ENCODE assay signal across 9 mouse cellular contexts in the genomic region with DNA sequence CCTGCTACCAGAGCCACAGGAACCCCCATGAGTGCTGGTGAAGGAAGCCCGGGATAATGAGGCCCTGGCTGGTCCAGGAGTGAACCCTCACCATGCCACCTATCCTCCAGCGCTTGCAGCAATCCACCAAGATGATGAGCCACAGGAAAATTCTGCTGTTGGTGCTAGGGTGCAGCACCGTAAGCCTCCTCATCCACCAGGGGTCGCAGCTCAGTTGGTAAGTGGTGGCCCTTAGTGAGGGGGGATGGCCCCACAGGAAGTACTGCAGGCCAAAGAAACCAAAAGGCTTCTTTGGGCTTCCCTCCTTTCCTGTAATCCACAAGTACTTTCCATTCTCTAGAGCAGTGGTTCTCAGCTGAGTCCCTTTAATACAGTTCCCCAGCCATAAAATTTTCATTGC. TPM values are rescaled to one million over a fixed set of nuclear protein-coding genes. Genes with fewer than 3 reads are reported as not detected.
A peak's percentile ranks its signal among the peaks of the same experiment; 100 is the strongest.
DNase-seq lines count a peak whose midpoint lies in the region; ATAC-seq and TF ChIP-seq lines count a peak whose summit lies in the region.
"Had no signal": no experiment of that assay in that cellular context is flagged by ENCODE, and none has a peak within 500 bp of the region (broad histone marks: within the 10 kb centered on the region; RNA-seq: fewer than 3 reads in every experiment).

No protein-coding gene starts in this region.

- no peak for ATAC-seq in G1E (ENCODE audit: extremely low read depth, insufficient number of reproducible peaks, low FRiP score, poor library complexity, severe bottlenecking)
- 0 out of 2 replicates have a peak, but pooled peaks have one; percentile 32 for ATAC-seq in embryonic facial prominence, embryonic 14.5 days (ENCODE audit: low read depth)
- no peak for ATAC-seq in limb, embryonic 11.5 days (ENCODE audit: insufficient number of reproducible peaks, low FRiP score, low TSS enrichment, low read depth)

- TF ChIP-seq CTCF in layer of hippocampus, adult 2 months (conservative IDR thresholded peaks at IDR 0.05) = peak; percentile 80
- peak; percentile 54; the same call in 1 of the 2 replicates for TF ChIP-seq CTCF in G1E (IDR thresholded peaks at IDR 0.05; ENCODE audit: low read depth, low read length)

- H3K27me3 ChIP-seq in G1E (ENCODE audit: insufficient read depth, low read length) = peaks cover 36% of the 10 kb centered on the region
- H3K27me3 ChIP-seq in embryonic facial prominence, embryonic 14.5 days (replicated peaks; ENCODE audit: control insufficient read depth, insufficient read depth, low read length) = no peaks in the 10 kb centered on the region
- no peaks in the 10 kb centered on the region for H3K27me3 ChIP-seq in limb, embryonic 11.5 days (ENCODE audit: control insufficient read depth, insufficient read depth, low read length)

- no peak overlapping the region for H3K27ac ChIP-seq in layer of hippocampus, adult 2 months
- no peak overlapping the region for H3K27ac ChIP-seq in embryonic facial prominence, embryonic 14.5 days (replicated peaks; ENCODE audit: low read depth, low read length)
- H3K27ac ChIP-seq in limb, embryonic 11.5 days (replicated peaks; ENCODE audit: low read depth, low read length) = no peak overlapping the region
- H3K27ac ChIP-seq: heart, embryonic 13.5 days had no signal

- no peak overlapping the region for H3K4me2 ChIP-seq in embryonic facial prominence, embryonic 14.5 days (ENCODE audit: low read depth, low read length)
- H3K4me2 ChIP-seq in limb, embryonic 11.5 days (ENCODE audit: low read depth, severe bottlenecking) = no peak overlapping the region
- H3K4me2 ChIP-seq: heart, embryonic 13.5 days had no signal

- peaks cover 24% of the 10 kb centered on the region for H3K4me1 ChIP-seq in G1E (ENCODE audit: insufficient read depth, low read depth, low read length)
- no peaks in the 10 kb centered on the region for H3K4me1 ChIP-seq in embryonic facial prominence, embryonic 14.5 days (ENCODE audit: control insufficient read depth, insufficient read depth, low read length)
- no peaks in the 10 kb centered on the region for H3K4me1 ChIP-seq in limb, embryonic 11.5 days (ENCODE audit: control insufficient read depth, insufficient read depth, low read length)

- peak in 1 of 2 experiments; percentile 53 for DNase-seq in layer of hippocampus, adult 2 months (ENCODE audit: low spot score in 2 of 2)
- no peak for DNase-seq in layer of hippocampus, adult 8-10 months (ENCODE audit: low spot score in 2 of 2)
- DNase-seq in CD4-positive helper T cell, adult 2 months (ENCODE audit: low read depth, low spot score) = peak; percentile 70
- peak; percentile 50 for DNase-seq in G1E (ENCODE audit: low spot score)
- peak; percentile 59 for DNase-seq in embryonic facial prominence, embryonic 14.5 days (ENCODE audit: low spot score)
- peak; percentile 69 for DNase-seq in limb, embryonic 11.5 days (ENCODE audit: low spot score)
- peak; percentile 39 to 84 for DNase-seq in spleen, postnatal 10 days (ENCODE audit: low spot score in 2 of 2)
- DNase-seq in cerebellum, adult 8-10 months = no peak

- H3K9ac ChIP-seq in embryonic facial prominence, embryonic 14.5 days (ENCODE audit: low read depth, low read length) = no peak overlapping the region
- H3K9ac ChIP-seq in limb, embryonic 11.5 days (ENCODE audit: low read length) = no peak overlapping the region
- H3K9ac ChIP-seq: heart, embryonic 13.5 days had no signal

- no peaks in the 10 kb centered on the region for H3K36me3 ChIP-seq in G1E (replicated peaks)
- peaks cover 4% of the 10 kb centered on the region; the same call in 1 of the 2 replicates for H3K36me3 ChIP-seq in embryonic facial prominence, embryonic 14.5 days (ENCODE audit: control insufficient read depth, insufficient read depth, low read length)
- H3K36me3 ChIP-seq in limb, embryonic 11.5 days (ENCODE audit: control insufficient read depth, insufficient read depth, low read length) = no peaks in the 10 kb centered on the region

- 19% methylated on average over 4 of the region's 4 CpGs for WGBS in embryonic facial prominence, embryonic 14.5 days
- WGBS in limb, embryonic 11.5 days = 26% methylated on average over 4 of the region's 4 CpGs

- H3K9me3 ChIP-seq in G1E (replicated peaks) = peaks cover 10% of the 10 kb centered on the region
- no peaks in the 10 kb centered on the region for H3K9me3 ChIP-seq in embryonic facial prominence, embryonic 14.5 days (ENCODE audit: control insufficient read depth, low read length)
- no peaks in the 10 kb centered on the region for H3K9me3 ChIP-seq in limb, embryonic 11.5 days (ENCODE audit: control insufficient read depth, low read length)

- H3K4me3 ChIP-seq in layer of hippocampus, adult 2 months = no peak overlapping the region
- no peak overlapping the region for H3K4me3 ChIP-seq in G1E (ENCODE audit: low read depth, low read length)
- H3K4me3 ChIP-seq in embryonic facial prominence, embryonic 14.5 days (ENCODE audit: low read depth, low read length) = no peak overlapping the region
- no peak overlapping the region for H3K4me3 ChIP-seq in limb, embryonic 11.5 days (ENCODE audit: low read depth, low read length)
- H3K4me3 ChIP-seq: heart, embryonic 13.5 days had no signal

RNA-seq across cellular contexts. Expression of a gene that starts 4.3 kb away (rescaled TPM):
- total RNA-seq in layer of hippocampus, adult 2 months (2021) = 100 to 1,000 TPM; 106 to 109 TPM
- total RNA-seq in layer of hippocampus, adult 8-10 months (2022) = 10 to 100 TPM; 83.2 to 92.3 (median 86.9) TPM
- not detected in 2 replicates for total RNA-seq in G1E (2014; fragmentation: Nextera tagmentation)
- total RNA-seq in G1E (2017) = 0.16 TPM in 1 of 2 replicates, not detected in the other
- polyA plus RNA-seq in G1E (2012) = not detected in 2 replicates
- 4.0 and 4.3 TPM in 2 replicates for polyA plus RNA-seq in embryonic facial prominence, embryonic 14.5 days (2014; fragmentation: Nextera tagmentation; extraction: Ambion mirVana)
- 8.6 and 8.8 TPM in 2 replicates for polyA plus RNA-seq in limb, embryonic 11.5 days (2014; fragmentation: Nextera tagmentation; extraction: Ambion mirVana)

RNA-seq across cellular contexts. Expression of a gene that starts 7.2 kb away (rescaled TPM):
- total RNA-seq in layer of hippocampus, adult 2 months (2021) = 100 to 1,000 TPM; 214 to 219 TPM
- 100 to 1,000 TPM; 202 to 215 (median 208) TPM for total RNA-seq in layer of hippocampus, adult 8-10 months (2022)
- total RNA-seq in G1E (2014; fragmentation: Nextera tagmentation) (161 and 175 TPM in 2 replicates), G1E (2017) (233 and 253 TPM in 2 replicates)
- polyA plus RNA-seq in G1E (2012) = 273 and 421 TPM in 2 replicates
- polyA plus RNA-seq in embryonic facial prominence, embryonic 14.5 days (2014; fragmentation: Nextera tagmentation; extraction: Ambion mirVana) = 247 and 281 TPM in 2 replicates
- 405 and 414 TPM in 2 replicates for polyA plus RNA-seq in limb, embryonic 11.5 days (2014; fragmentation: Nextera tagmentation; extraction: Ambion mirVana)

RNA-seq across cellular contexts. Expression of a gene that starts 29.5 kb away (rescaled TPM):
- 10 to 100 TPM; 56.4 to 57.4 TPM for total RNA-seq in layer of hippocampus, adult 2 months (2021)
- total RNA-seq in layer of hippocampus, adult 8-10 months (2022) = 10 to 100 TPM; 50.9 to 59.4 (median 55.3) TPM
- total RNA-seq in G1E (2014; fragmentation: Nextera tagmentation) = 49.8 and 53.3 TPM in 2 replicates
- 9.8 TPM in 2 replicates for total RNA-seq in G1E (2017)
- 39.0 and 50.6 TPM in 2 replicates for polyA plus RNA-seq in G1E (2012)
- polyA plus RNA-seq in embryonic facial prominence, embryonic 14.5 days (2014; fragmentation: Nextera tagmentation; extraction: Ambion mirVana) = 28.1 and 30.9 TPM in 2 replicates
- polyA plus RNA-seq in limb, embryonic 11.5 days (2014; fragmentation: Nextera tagmentation; extraction: Ambion mirVana) = 29.3 and 34.2 TPM in 2 replicates

RNA-seq across cellular contexts. Expression of a gene that starts 33.1 kb away (rescaled TPM):
- total RNA-seq in layer of hippocampus, adult 2 months (2021) = not detected
- total RNA-seq in layer of hippocampus, adult 8-10 months (2022) = not detected
- not detected in 2 replicates for total RNA-seq in G1E (2014; fragmentation: Nextera tagmentation)
- total RNA-seq in G1E (2017) = not detected in 2 replicates
- polyA plus RNA-seq in G1E (2012) = not detected in 2 replicates
- polyA plus RNA-seq in embryonic facial prominence, embryonic 14.5 days (2014; fragmentation: Nextera tagmentation; extraction: Ambion mirVana) = not detected in 2 replicates
- not detected in 2 replicates for polyA plus RNA-seq in limb, embryonic 11.5 days (2014; fragmentation: Nextera tagmentation; extraction: Ambion mirVana)
- polyA plus RNA-seq: heart, embryonic 13.5 days had no signal

RNA-seq across cellular contexts. Expression of a gene that starts 46.9 kb away (rescaled TPM):
- total RNA-seq in layer of hippocampus, adult 2 months (2021) = 1 to 10 TPM; 4.6 to 5.9 TPM
- 10 to 100 TPM; 10.8 to 18.1 (median 12.5) TPM for total RNA-seq in layer of hippocampus, adult 8-10 months (2022)
- total RNA-seq in G1E (2014; fragmentation: Nextera tagmentation) (not detected in 2 replicates), G1E (2017) (0.05 and 0.06 TPM in 2 replicates)
- not detected in 2 replicates for polyA plus RNA-seq in G1E (2012)
- polyA plus RNA-seq in embryonic facial prominence, embryonic 14.5 days (2014; fragmentation: Nextera tagmentation; extraction: Ambion mirVana) = 7.5 and 9.2 TPM in 2 replicates
- polyA plus RNA-seq in limb, embryonic 11.5 days (2014; fragmentation: Nextera tagmentation; extraction: Ambion mirVana) = 0.64 and 1.2 TPM in 2 replicates

Comparison
In these comparisons a context has a peak if more than half of its experiments do, and no peak if none do; other contexts are left out.
1. DNase-seq: peak in CD4-positive helper T cell, adult 2 months (single experiment), G1E (single experiment), embryonic facial prominence, embryonic 14.5 days (single experiment), limb, embryonic 11.5 days (single experiment) and spleen, postnatal 10 days (2 of 2); none in layer of hippocampus, adult 8-10 months (0 of 2) and cerebellum, adult 8-10 months (single experiment).
2. RNA of a gene that starts 4.3 kb away (total RNA-seq): 106 to 109 TPM in layer of hippocampus, adult 2 months and 83.2 to 92.3 TPM in layer of hippocampus, adult 8-10 months; 0.16 TPM in G1E; every median in the first group is over 10 times any median in the second.